Mouse (Mus musculus) regulatory T cell (primary cell): ENCODE measurements around the gene Col3a1.

Source experiments
- in situ Hi-C: fragments of 300-600 bp; cut with MboI, MseI; formaldehyde crosslinking; loops from one replicate; pipeline ENCODE4 v1.15.1; 2025; ENCODE audit warnings: high pct_unique_total_duplicates

Col3a1 gene

DNA sequence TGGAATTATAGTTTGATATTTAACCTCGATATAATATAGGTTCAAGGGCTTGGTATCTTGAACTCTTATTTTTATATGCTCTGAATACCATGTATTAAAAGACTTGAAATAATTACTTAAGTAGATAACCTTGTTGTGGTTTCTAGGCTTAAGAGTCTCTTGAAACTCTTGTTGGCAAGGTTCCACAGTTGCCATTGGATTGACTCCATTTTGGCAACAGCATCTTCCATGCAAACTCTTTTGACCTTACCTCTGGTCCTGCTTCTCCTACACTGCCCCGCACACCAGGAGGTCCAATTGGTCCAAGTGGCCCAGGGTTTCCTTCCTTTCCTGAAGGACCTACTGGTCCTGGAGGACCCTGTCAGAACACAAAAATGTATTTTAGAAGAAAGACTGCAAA lies 70.5 kb downstream of the Col3a1 start:
- in situ Hi-C loops: no loop called here
